Mouse (Mus musculus): ENCODE data around the gene 1700018B08Rik. TPM values are rescaled to one million over a fixed set of nuclear protein-coding genes. Genes with fewer than 3 reads are reported as not detected.
A peak's percentile ranks its signal among the peaks of the same experiment; 100 is the strongest.

The 1700018B08Rik gene
- polyA plus RNA-seq (2011; ENCODE audit: insufficient read depth, insufficient read length, low read depth, missing spikeins), result not detected in 2 replicates

- no peak within 1 kb of the TSS for H3K9ac ChIP-seq (ENCODE audit: low read depth, poor library complexity, severe bottlenecking)
- H3K27ac ChIP-seq (ENCODE audit: insufficient read depth, low read length), result no peak within 1 kb of the TSS
- no peaks in the 10 kb centered on the region for H3K27me3 ChIP-seq (ENCODE audit: control insufficient read depth, insufficient read depth, low read length, poor library complexity, severe bottlenecking)
- H3K4me1 ChIP-seq (ENCODE audit: control insufficient read depth, insufficient read depth, low read length), result no peaks in the 10 kb centered on the region
- no peak within 1 kb of the TSS for H3K4me3 ChIP-seq (ENCODE audit: low read depth, low read length)
- TF ChIP-seq POLR2A (IDR thresholded peaks at IDR 0.05; ENCODE audit: insufficient read depth, low read length) (no peak), EP300 (IDR thresholded peaks at IDR 0.05; ENCODE audit: insufficient read depth, low read depth, low read length) (no peak), CTCF (IDR thresholded peaks at IDR 0.05; ENCODE audit: low read depth, low read length) (no peak)
- no peaks in the 10 kb centered on the region for H3K9me3 ChIP-seq (replicated peaks; ENCODE audit: control insufficient read depth, insufficient read depth, low read length, poor library complexity, severe bottlenecking)
- H3K36me3 ChIP-seq (ENCODE audit: control insufficient read depth, insufficient read depth, low read length, poor library complexity, severe bottlenecking), result no peaks in the 10 kb centered on the region
Observed at GRCm38 (mm10) chr8:121544276-121544785, at the start of gene 1700018B08Rik. 1700018B08Rik (minus strand) TSS chr8:121544320.

DNA sequence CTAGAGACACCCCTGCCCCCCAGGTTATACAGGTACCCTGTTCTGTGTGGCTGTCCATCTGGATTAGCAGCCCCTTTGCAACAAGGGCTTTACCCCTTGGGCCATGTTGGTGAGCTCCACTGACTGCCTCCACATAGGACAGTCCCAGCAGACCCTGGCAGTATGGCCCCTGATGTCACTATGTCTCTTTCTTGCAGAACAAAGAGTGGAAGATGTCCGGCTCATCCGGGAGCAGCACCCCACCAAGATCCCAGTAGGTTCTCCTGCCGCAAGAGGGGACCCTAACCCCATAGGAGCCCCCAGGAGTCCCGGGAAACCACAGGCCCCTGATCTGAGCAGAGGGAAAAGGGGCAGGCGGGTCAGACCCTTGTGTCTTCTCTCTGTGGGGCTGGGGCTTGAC, 49.2 kb upstream of the 1700018B08Rik start:
- TF ChIP-seq CTCF (IDR thresholded peaks at IDR 0.05; ENCODE audit: low read depth, low read length), result no peak
- TF ChIP-seq POLR2A (IDR thresholded peaks at IDR 0.05; ENCODE audit: insufficient read depth, low read length), result no peak
- TF ChIP-seq EP300 (IDR thresholded peaks at IDR 0.05; ENCODE audit: insufficient read depth, low read depth, low read length), result no peak
- H3K27ac ChIP-seq (ENCODE audit: insufficient read depth, low read length), result no peak overlapping the region
- H3K27me3 ChIP-seq (ENCODE audit: control insufficient read depth, insufficient read depth, low read length, poor library complexity, severe bottlenecking), result no peaks in the 10 kb centered on the region
- H3K9ac ChIP-seq (ENCODE audit: low read depth, poor library complexity, severe bottlenecking), result no peak overlapping the region
- peaks cover 27% of the 10 kb centered on the region for H3K36me3 ChIP-seq (ENCODE audit: control insufficient read depth, insufficient read depth, low read length, poor library complexity, severe bottlenecking)
- no peaks in the 10 kb centered on the region for H3K9me3 ChIP-seq (replicated peaks; ENCODE audit: control insufficient read depth, insufficient read depth, low read length, poor library complexity, severe bottlenecking)
- H3K4me1 ChIP-seq (ENCODE audit: control insufficient read depth, insufficient read depth, low read length), result peaks cover 8% of the 10 kb centered on the region
- H3K4me3 ChIP-seq (ENCODE audit: low read depth, low read length), result no peak overlapping the region

GRCm38 (mm10) chr8:121591178-121592066, 47.3 kb upstream of the 1700018B08Rik start:
- TF ChIP-seq POLR2A (IDR thresholded peaks at IDR 0.05; ENCODE audit: insufficient read depth, low read length), result no peak
- TF ChIP-seq CTCF (IDR thresholded peaks at IDR 0.05; ENCODE audit: low read depth, low read length), result peak; percentile 31
- no peak for TF ChIP-seq EP300 (IDR thresholded peaks at IDR 0.05; ENCODE audit: insufficient read depth, low read depth, low read length)
- H3K27me3 ChIP-seq (ENCODE audit: control insufficient read depth, insufficient read depth, low read length, poor library complexity, severe bottlenecking), result no peaks in the 10 kb centered on the region
- H3K36me3 ChIP-seq (ENCODE audit: control insufficient read depth, insufficient read depth, low read length, poor library complexity, severe bottlenecking), result peaks cover 16% of the 10 kb centered on the region
- peak overlapping the region; percentile 22; the same call in 1 of the 2 replicates for H3K27ac ChIP-seq (ENCODE audit: insufficient read depth, low read length)
- H3K4me1 ChIP-seq (ENCODE audit: control insufficient read depth, insufficient read depth, low read length), result peaks cover 8% of the 10 kb centered on the region
- H3K9me3 ChIP-seq (replicated peaks; ENCODE audit: control insufficient read depth, insufficient read depth, low read length, poor library complexity, severe bottlenecking), result no peaks in the 10 kb centered on the region
- H3K9ac ChIP-seq (ENCODE audit: low read depth, poor library complexity, severe bottlenecking), result peak overlapping the region; percentile 96
- H3K4me3 ChIP-seq (ENCODE audit: low read depth, low read length), result peak overlapping the region; percentile 90

GRCm38 (mm10) chr8:121590203-121591177, 46.4 kb upstream of the 1700018B08Rik start, which contains the start of gene Map1lc3b:
Map1lc3b (plus strand) TSS chr8:121590361.
- Histone ChIP-seq H3K9ac (ENCODE audit: low read depth, poor library complexity, severe bottlenecking) (peak within 1 kb of the TSS; percentile 96), H3K27me3 (ENCODE audit: control insufficient read depth, insufficient read depth, low read length, poor library complexity, severe bottlenecking) (no peaks in the 10 kb centered on the region), H3K27ac (ENCODE audit: insufficient read depth, low read length) (peak within 1 kb of the TSS; percentile 40), H3K9me3 (replicated peaks; ENCODE audit: control insufficient read depth, insufficient read depth, low read length, poor library complexity, severe bottlenecking) (no peaks in the 10 kb centered on the region), H3K4me1 (ENCODE audit: control insufficient read depth, insufficient read depth, low read length) (peaks cover 8% of the 10 kb centered on the region), H3K4me3 (ENCODE audit: low read depth, low read length) (peak within 1 kb of the TSS; percentile 90), H3K36me3 (ENCODE audit: control insufficient read depth, insufficient read depth, low read length, poor library complexity, severe bottlenecking) (peaks cover 16% of the 10 kb centered on the region)
- peak; percentile 79 for TF ChIP-seq POLR2A (IDR thresholded peaks at IDR 0.05; ENCODE audit: insufficient read depth, low read length)
- TF ChIP-seq EP300 (IDR thresholded peaks at IDR 0.05; ENCODE audit: insufficient read depth, low read depth, low read length), result peak; percentile 63; the same call in 1 of the 2 replicates
- TF ChIP-seq CTCF (IDR thresholded peaks at IDR 0.05; ENCODE audit: low read depth, low read length), result no peak

DNA sequence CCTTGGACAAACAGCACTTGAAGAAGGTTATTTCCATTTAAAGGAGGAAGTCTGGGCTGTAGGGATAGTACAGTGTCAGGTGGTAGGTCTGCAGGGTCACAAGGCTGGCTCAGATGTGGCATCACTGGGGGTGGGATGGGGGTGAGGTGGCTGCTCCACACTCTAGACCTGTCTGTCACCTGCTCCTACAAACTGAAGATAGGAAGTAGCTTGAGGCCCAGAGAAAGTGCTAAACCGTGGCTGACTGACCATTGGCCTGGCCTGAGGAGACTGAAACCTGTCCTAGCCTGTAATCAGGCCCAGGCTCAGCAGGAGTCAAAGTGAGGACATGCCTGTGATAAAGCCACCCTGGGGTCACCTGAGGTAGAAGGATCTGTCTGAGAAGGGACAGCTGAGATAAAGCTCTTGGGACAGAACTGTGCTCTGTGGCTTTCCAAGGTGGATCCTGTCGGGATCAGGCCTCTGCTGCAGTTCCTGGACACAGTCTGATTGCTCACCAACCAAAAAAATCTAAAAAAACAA, 45.1 kb upstream of the 1700018B08Rik start:
- H3K4me3 ChIP-seq (ENCODE audit: low read depth, low read length), result no peak overlapping the region
- H3K9ac ChIP-seq (ENCODE audit: low read depth, poor library complexity, severe bottlenecking), result peak overlapping the region; percentile 49; the same call in 1 of the 2 replicates
- no peak overlapping the region for H3K27ac ChIP-seq (ENCODE audit: insufficient read depth, low read length)
- TF ChIP-seq CTCF (IDR thresholded peaks at IDR 0.05; ENCODE audit: low read depth, low read length) (no peak), EP300 (IDR thresholded peaks at IDR 0.05; ENCODE audit: insufficient read depth, low read depth, low read length) (no peak), POLR2A (IDR thresholded peaks at IDR 0.05; ENCODE audit: insufficient read depth, low read length) (no peak)
- no peaks in the 10 kb centered on the region for H3K9me3 ChIP-seq (replicated peaks; ENCODE audit: control insufficient read depth, insufficient read depth, low read length, poor library complexity, severe bottlenecking)
- H3K4me1 ChIP-seq (ENCODE audit: control insufficient read depth, insufficient read depth, low read length), result peaks cover 8% of the 10 kb centered on the region
- peaks cover 11% of the 10 kb centered on the region for H3K36me3 ChIP-seq (ENCODE audit: control insufficient read depth, insufficient read depth, low read length, poor library complexity, severe bottlenecking)
- no peaks in the 10 kb centered on the region for H3K27me3 ChIP-seq (ENCODE audit: control insufficient read depth, insufficient read depth, low read length, poor library complexity, severe bottlenecking)
